Mouse (Mus musculus): Measurements from ENCODE around the gene Camk1. TPM values are rescaled to one million over a fixed set of nuclear protein-coding genes. Genes with fewer than 3 reads are reported as not detected.

Gene Camk1
- polyA plus RNA-seq, 1 experiment: 18.3 TPM

GRCm38 (mm10) chr6:113326533-113327315 is 17.1 kb downstream of the Camk1 start, which contains the start of gene Ogg1:
TSS of gene Ogg1 (plus strand) at chr6:113326972.
- H3K36me3 ChIP-seq (ENCODE audit: control insufficient read depth, insufficient read depth, low read length): peaks cover 28% of the 10 kb centered on the region
- peaks cover 9% of the 10 kb centered on the region for H3K4me1 ChIP-seq (replicated peaks; ENCODE audit: control insufficient read depth, insufficient read depth, low read length)
- H3K27me3 ChIP-seq (ENCODE audit: control insufficient read depth, insufficient read depth, low read length): no peaks in the 10 kb centered on the region
- H3K27ac ChIP-seq (ENCODE audit: control insufficient read depth, insufficient read depth, low read length): peak within 1 kb of the TSS; percentile 60
- TF ChIP-seq CTCF (IDR thresholded peaks at IDR 0.05; ENCODE audit: borderline replicate concordance, control insufficient read depth, extremely low read depth, insufficient read depth, low read length, poor library complexity) (peak; percentile 46; the same call in 1 of the 2 replicates), POLR2A (IDR thresholded peaks at IDR 0.05; ENCODE audit: control insufficient read depth, extremely low read depth, insufficient read depth, low read length, poor library complexity) (peak; percentile 55)
- peak within 1 kb of the TSS; percentile 64 for H3K4me3 ChIP-seq (ENCODE audit: control insufficient read depth, insufficient read depth, low read length)
- DNase-seq: peak; percentile 98
- under 1% methylated on average over 52 of the region's 52 CpGs for WGBS

- no peak for TF ChIP-seq POLR2A (IDR thresholded peaks at IDR 0.05; ENCODE audit: control insufficient read depth, extremely low read depth, insufficient read depth, low read length, poor library complexity)
- no peak for TF ChIP-seq CTCF (IDR thresholded peaks at IDR 0.05; ENCODE audit: borderline replicate concordance, control insufficient read depth, extremely low read depth, insufficient read depth, low read length, poor library complexity)
- Histone ChIP-seq H3K4me1 (replicated peaks; ENCODE audit: control insufficient read depth, insufficient read depth, low read length) (no peaks in the 10 kb centered on the region), H3K27ac (ENCODE audit: control insufficient read depth, insufficient read depth, low read length) (no peak overlapping the region), H3K4me3 (ENCODE audit: control insufficient read depth, insufficient read depth, low read length) (no peak overlapping the region), H3K27me3 (ENCODE audit: control insufficient read depth, insufficient read depth, low read length) (no peaks in the 10 kb centered on the region), H3K36me3 (ENCODE audit: control insufficient read depth, insufficient read depth, low read length) (peaks cover 88% of the 10 kb centered on the region)
- no peak for DNase-seq
- 97% methylated on average over 3 of the region's 3 CpGs for WGBS
Observed at GRCm38 (mm10) chr6:113315972-113316371, 27.8 kb downstream of the Camk1 start.

- TF ChIP-seq POLR2A (IDR thresholded peaks at IDR 0.05; ENCODE audit: control insufficient read depth, extremely low read depth, insufficient read depth, low read length, poor library complexity): no peak
- no peak for TF ChIP-seq CTCF (IDR thresholded peaks at IDR 0.05; ENCODE audit: borderline replicate concordance, control insufficient read depth, extremely low read depth, insufficient read depth, low read length, poor library complexity)
- Histone ChIP-seq H3K27me3 (ENCODE audit: control insufficient read depth, insufficient read depth, low read length) (no peaks in the 10 kb centered on the region), H3K27ac (ENCODE audit: control insufficient read depth, insufficient read depth, low read length) (peak overlapping the region; percentile 58; the same call in 1 of the 2 replicates), H3K4me3 (ENCODE audit: control insufficient read depth, insufficient read depth, low read length) (peak overlapping the region; percentile 74), H3K36me3 (ENCODE audit: control insufficient read depth, insufficient read depth, low read length) (peaks cover 21% of the 10 kb centered on the region), H3K4me1 (replicated peaks; ENCODE audit: control insufficient read depth, insufficient read depth, low read length) (peaks cover 8% of the 10 kb centered on the region)
- peak; percentile 14 for DNase-seq
- WGBS: 22% methylated on average over 5 of the region's 5 CpGs
Observed at GRCm38 (mm10) chr6:113308141-113308540, 35.6 kb downstream of the Camk1 start.

GRCm38 (mm10) chr6:113307481-113308121 is 36.2 kb downstream of the Camk1 start:
- DNase-seq: peak; percentile 57
- under 1% methylated on average over 34 of the region's 34 CpGs for WGBS
- H3K4me1 ChIP-seq (replicated peaks; ENCODE audit: control insufficient read depth, insufficient read depth, low read length): peaks cover 8% of the 10 kb centered on the region

GRCm38 (mm10) chr6:113306986-113307349 is 36.8 kb downstream of the Camk1 start, which contains the start of gene Brpf1:
TSS of gene Brpf1 (plus strand) at chr6:113307137.
- under 1% methylated on average over 32 of the region's 32 CpGs for WGBS
- peak within 1 kb of the TSS; percentile 74 for H3K4me3 ChIP-seq (ENCODE audit: control insufficient read depth, insufficient read depth, low read length)
- TF ChIP-seq CTCF (IDR thresholded peaks at IDR 0.05; ENCODE audit: borderline replicate concordance, control insufficient read depth, extremely low read depth, insufficient read depth, low read length, poor library complexity) (no peak), POLR2A (IDR thresholded peaks at IDR 0.05; ENCODE audit: control insufficient read depth, extremely low read depth, insufficient read depth, low read length, poor library complexity) (no peak)

More at GRCm38 (mm10) chr6:113307481-113308121, 36.2 kb downstream of the Camk1 start:
- Histone ChIP-seq H3K27me3 (ENCODE audit: control insufficient read depth, insufficient read depth, low read length) (no peaks in the 10 kb centered on the region), H3K27ac (ENCODE audit: control insufficient read depth, insufficient read depth, low read length) (peak overlapping the region; percentile 58; the same call in 1 of the 2 replicates), H3K36me3 (ENCODE audit: control insufficient read depth, insufficient read depth, low read length) (peaks cover 16% of the 10 kb centered on the region), H3K4me3 (ENCODE audit: control insufficient read depth, insufficient read depth, low read length) (peak overlapping the region; percentile 74)
- no peak for TF ChIP-seq POLR2A (IDR thresholded peaks at IDR 0.05; ENCODE audit: control insufficient read depth, extremely low read depth, insufficient read depth, low read length, poor library complexity)
- TF ChIP-seq CTCF (IDR thresholded peaks at IDR 0.05; ENCODE audit: borderline replicate concordance, control insufficient read depth, extremely low read depth, insufficient read depth, low read length, poor library complexity): no peak

GRCm38 (mm10) chr6:113306322-113306985 is 37.3 kb downstream of the Camk1 start:
- peak; percentile 99 for DNase-seq

More at GRCm38 (mm10) chr6:113306986-113307349, 36.8 kb downstream of the Camk1 start, which contains the start of gene Brpf1:
- peaks cover 8% of the 10 kb centered on the region for H3K4me1 ChIP-seq (replicated peaks; ENCODE audit: control insufficient read depth, insufficient read depth, low read length)
- peak within 1 kb of the TSS; percentile 88 for H3K27ac ChIP-seq (ENCODE audit: control insufficient read depth, insufficient read depth, low read length)
- H3K36me3 ChIP-seq (ENCODE audit: control insufficient read depth, insufficient read depth, low read length): peaks cover 10% of the 10 kb centered on the region
- H3K27me3 ChIP-seq (ENCODE audit: control insufficient read depth, insufficient read depth, low read length): no peaks in the 10 kb centered on the region
- DNase-seq: no peak

More at GRCm38 (mm10) chr6:113306322-113306985, 37.3 kb downstream of the Camk1 start:
- H3K27me3 ChIP-seq (ENCODE audit: control insufficient read depth, insufficient read depth, low read length): no peaks in the 10 kb centered on the region
- peak overlapping the region; percentile 88 for H3K27ac ChIP-seq (ENCODE audit: control insufficient read depth, insufficient read depth, low read length)
- H3K36me3 ChIP-seq (ENCODE audit: control insufficient read depth, insufficient read depth, low read length): peaks cover 10% of the 10 kb centered on the region
- peak overlapping the region; percentile 74 for H3K4me3 ChIP-seq (ENCODE audit: control insufficient read depth, insufficient read depth, low read length)
- WGBS: under 1% methylated on average over 49 of the region's 50 CpGs
- peaks cover 8% of the 10 kb centered on the region for H3K4me1 ChIP-seq (replicated peaks; ENCODE audit: control insufficient read depth, insufficient read depth, low read length)
- TF ChIP-seq CTCF (IDR thresholded peaks at IDR 0.05; ENCODE audit: borderline replicate concordance, control insufficient read depth, extremely low read depth, insufficient read depth, low read length, poor library complexity) (peak; percentile 66), POLR2A (IDR thresholded peaks at IDR 0.05; ENCODE audit: control insufficient read depth, extremely low read depth, insufficient read depth, low read length, poor library complexity) (peak; percentile 41; the same call in 1 of the 2 replicates)

Data from thymus, adult 2 months (tissue).